Mouse (Mus musculus) bone marrow, adult 2 months (tissue): ENCODE results near the gene Hrasls.

Experiments
- CTCF ChIP-seq: fragments of 200-500 bp; IDR thresholded peaks from 2 replicates; pipeline ENCODE4 v1.5.1; 2011; ENCODE audit warnings: low read length, control low read depth; ENCODE audit not compliant: control insufficient read depth, insufficient read depth
- POLR2A ChIP-seq: fragments of 200-500 bp; IDR thresholded peaks from 2 replicates; pipeline ENCODE4 v1.6.1; 2011; ENCODE audit warnings: low read depth, mild to moderate bottlenecking, control low read depth, low read length, borderline replicate concordance; ENCODE audit not compliant: control insufficient read depth

DNA sequence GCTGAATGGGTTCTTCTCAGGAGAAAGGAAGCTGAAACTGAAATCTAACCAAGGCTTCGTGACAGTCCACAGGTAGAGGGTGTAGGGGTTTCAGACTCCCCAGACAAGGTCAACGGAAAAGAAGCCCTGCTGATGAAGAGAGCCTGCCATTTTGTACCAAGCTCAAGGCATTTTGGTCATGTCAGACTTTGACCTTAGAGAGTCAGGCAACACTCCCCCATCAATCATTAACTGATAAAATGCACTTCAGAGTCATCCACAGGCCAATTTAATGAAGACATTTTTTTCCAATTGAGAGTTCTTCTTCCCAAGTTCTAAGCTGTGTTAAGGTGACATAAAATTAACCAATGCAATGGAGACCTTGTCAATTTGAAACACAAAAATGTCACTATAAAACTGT lies 8.3 kb upstream of the Hrasls start:
- TF ChIP-seq CTCF (no peak), POLR2A (no peak)
